8 mouse cellular contexts compared by ENCODE assay signal in genomic region chr10:83337971-83338598, GRCm38 (mm10). TPM values are rescaled to one million over a fixed set of nuclear protein-coding genes. Genes with fewer than 3 reads are reported as not detected.
DNase-seq lines count a peak whose midpoint lies in the region; ATAC-seq and TF ChIP-seq lines count a peak whose summit lies in the region.

No protein-coding gene starts in this region.

- no peaks in the 10 kb centered on the region for H3K36me3 ChIP-seq in thymus, adult 2 months (ENCODE audit: control insufficient read depth, insufficient read depth, low read length)
- H3K36me3 ChIP-seq in liver, embryonic 12.5 days, result no peaks in the 10 kb centered on the region
- H3K36me3 ChIP-seq in stomach, postnatal 0 days (ENCODE audit: control insufficient read depth, insufficient read depth, low read length), result no peaks in the 10 kb centered on the region

- peaks cover 10% of the 10 kb centered on the region; the same call in 1 of the 2 replicates for H3K27me3 ChIP-seq in thymus, adult 2 months (ENCODE audit: control insufficient read depth, insufficient read depth, low read length)
- H3K27me3 ChIP-seq in liver, embryonic 12.5 days (replicated peaks), result peaks cover 84% of the 10 kb centered on the region
- peaks cover 4% of the 10 kb centered on the region; the same call in 1 of the 2 replicates for H3K27me3 ChIP-seq in stomach, postnatal 0 days (ENCODE audit: control insufficient read depth, insufficient read depth, low read length)

- no peak for TF ChIP-seq EP300 in stomach, postnatal 0 days (optimal IDR thresholded peaks at IDR 0.05)

- H3K4me2 ChIP-seq in liver, embryonic 12.5 days, result peak overlapping the region; percentile 71
- H3K4me2 ChIP-seq in stomach, postnatal 0 days (replicated peaks; ENCODE audit: low read depth), result peak overlapping the region; percentile 96

- H3K4me1 ChIP-seq in thymus, adult 2 months (replicated peaks; ENCODE audit: control insufficient read depth, insufficient read depth, low read length), result peaks cover 10% of the 10 kb centered on the region
- peaks cover 10% of the 10 kb centered on the region; the same call in 1 of the 2 replicates for H3K4me1 ChIP-seq in liver, embryonic 12.5 days
- H3K4me1 ChIP-seq in stomach, postnatal 0 days (replicated peaks; ENCODE audit: control insufficient read depth, insufficient read depth), result no peaks in the 10 kb centered on the region

- no peak for ATAC-seq in liver, embryonic 12.5 days
- ATAC-seq in stomach, postnatal 0 days (ENCODE audit: low FRiP score, low TSS enrichment), result no peak

- no peak for DNase-seq in gastrocnemius, adult 2 months
- no peak for DNase-seq in gastrocnemius, postnatal 36 days
- no peak for DNase-seq in thymus, adult 2 months
- DNase-seq in thymus, postnatal 0 days (ENCODE audit: low spot score), result no peak
- DNase-seq in stomach, postnatal 0 days (ENCODE audit: low spot score), result no peak
- DNase-seq in adrenal gland, postnatal 4 days (ENCODE audit: low spot score in 2 of 2), result no peak
- no peak for DNase-seq in frontal cortex, postnatal 25 days (ENCODE audit: low spot score in 2 of 2)

- no peak for TF ChIP-seq CTCF in gastrocnemius, adult 2 months (IDR thresholded peaks at IDR 0.05)
- no peak for TF ChIP-seq CTCF in thymus, adult 2 months (IDR thresholded peaks at IDR 0.05; ENCODE audit: borderline replicate concordance, control insufficient read depth, extremely low read depth, insufficient read depth, low read length, poor library complexity)
- no peak for TF ChIP-seq CTCF in stomach, postnatal 0 days (IDR thresholded peaks at IDR 0.05; ENCODE audit: low read depth)

- H3K9me3 ChIP-seq in liver, embryonic 12.5 days (replicated peaks), result no peaks in the 10 kb centered on the region
- no peaks in the 10 kb centered on the region for H3K9me3 ChIP-seq in stomach, postnatal 0 days (ENCODE audit: control insufficient read depth, low read length)

- intact Hi-C loops in gastrocnemius, adult 2 months (cut with DNase I), result no loop called here
- intact Hi-C loops in gastrocnemius, postnatal 36 days (cut with DNase I), result no loop called here

- WGBS in thymus, adult 2 months, result 44% methylated on average over 9 of the region's 9 CpGs
- WGBS in liver, embryonic 12.5 days (ENCODE audit: insufficient replicate concordance), result 44% methylated on average over 8 of the region's 9 CpGs
- 44% methylated on average over 8 of the region's 9 CpGs for WGBS in stomach, postnatal 0 days

- H3K27ac ChIP-seq in gastrocnemius, adult 2 months, result peak overlapping the region; percentile 82
- H3K27ac ChIP-seq in thymus, adult 2 months (ENCODE audit: control insufficient read depth, insufficient read depth, low read length), result no peak overlapping the region
- no peak overlapping the region for H3K27ac ChIP-seq in liver, embryonic 12.5 days
- H3K27ac ChIP-seq in stomach, postnatal 0 days (replicated peaks), result no peak overlapping the region

- no peak for TF ChIP-seq POLR2A in thymus, adult 2 months (IDR thresholded peaks at IDR 0.05; ENCODE audit: control insufficient read depth, extremely low read depth, insufficient read depth, low read length, poor library complexity)

- no peak overlapping the region for H3K9ac ChIP-seq in liver, embryonic 12.5 days
- H3K9ac ChIP-seq in stomach, postnatal 0 days (ENCODE audit: low read length), result no peak overlapping the region; the same call in 1 of the 2 replicates

- peak overlapping the region; percentile 82 for H3K4me3 ChIP-seq in gastrocnemius, adult 2 months
- peak overlapping the region; percentile 43 for H3K4me3 ChIP-seq in thymus, adult 2 months (ENCODE audit: control insufficient read depth, insufficient read depth, low read length)
- peak overlapping the region; percentile 57 for H3K4me3 ChIP-seq in liver, embryonic 12.5 days
- H3K4me3 ChIP-seq in stomach, postnatal 0 days (ENCODE audit: low read depth, low read length), result peak overlapping the region; percentile 50

RNA-seq across cellular contexts. Expression of gene Slc41a2, which starts 0.4 kb away (rescaled TPM):
- 1 to 10 TPM in 1 of 2 experiments, under 1 TPM in 1; 0.46 to 1.1 TPM for total RNA-seq in gastrocnemius, adult 2 months (2021)
- total RNA-seq in gastrocnemius, postnatal 36 days (2021), result under 1 TPM; 0.54 to 0.86 TPM
- polyA plus RNA-seq in thymus, adult 2 months (2012; rRNA removed), result 0.82 and 0.97 TPM in 2 replicates
- polyA plus RNA-seq in thymus, postnatal 0 days (2015; fragmentation: Nextera tagmentation; extraction: Ambion mirVana), result 0.22 and 0.39 TPM in 2 replicates
- 0.11 and 0.13 TPM in 2 replicates for polyA plus RNA-seq in liver, embryonic 12.5 days (2016; fragmentation: Nextera tagmentation; extraction: Ambion mirVana)
- 0.59 and 0.92 TPM in 2 replicates for polyA plus RNA-seq in stomach, postnatal 0 days (2015; fragmentation: Nextera tagmentation; extraction: Ambion mirVana)
- total RNA-seq in adrenal gland, postnatal 4 days (2021), result 1 to 10 TPM; 5.0 to 6.6 TPM

RNA-seq across cellular contexts. Expression of gene D10Wsu102e, which starts 21.9 kb away (rescaled TPM):
- under 1 TPM; 0.70 to 0.84 TPM for total RNA-seq in gastrocnemius, adult 2 months (2021)
- total RNA-seq in gastrocnemius, postnatal 36 days (2021), result under 1 TPM; 0.54 to 0.66 TPM
- 0.64 and 0.65 TPM in 2 replicates for polyA plus RNA-seq in thymus, adult 2 months (2012; rRNA removed)
- 0.63 and 0.66 TPM in 2 replicates for polyA plus RNA-seq in thymus, postnatal 0 days (2015; fragmentation: Nextera tagmentation; extraction: Ambion mirVana)
- 0.43 and 0.45 TPM in 2 replicates for polyA plus RNA-seq in liver, embryonic 12.5 days (2016; fragmentation: Nextera tagmentation; extraction: Ambion mirVana)
- 0.23 and 0.27 TPM in 2 replicates for polyA plus RNA-seq in stomach, postnatal 0 days (2015; fragmentation: Nextera tagmentation; extraction: Ambion mirVana)
- total RNA-seq in adrenal gland, postnatal 4 days (2021), result 1 to 10 TPM; 1.2 to 1.3 TPM
